Mouse (Mus musculus) adrenal gland (tissue): ENCODE measurements around the gene Vmn1r200.
"Not testable (repeated sequence)": the region's sequence is repeated elsewhere in the genome, so short reads cannot be mapped to it uniquely, and the experiment has no call there.

Experiments used
- intact Hi-C: fragments of 180-260 bp; cut with DNase I; formaldehyde crosslinking; loops from one replicate; pipeline ENCODE4 v1.15.1; 2025
- long read RNA-seq, 2 experiments: library from polyadenylated mRNA; unstranded; transcript quantifications; one replicate each; pipeline ENCODE4 v2.0.0; 2020; ENCODE audit warnings: borderline replicate concordance in 1 of 2; ENCODE audit not compliant: insufficient replicate concordance in 1 of 2

Vmn1r200 gene
- long read RNA-seq, experiment 1, result 0 reads
- long read RNA-seq, experiment 2, result 0 reads

DNA sequence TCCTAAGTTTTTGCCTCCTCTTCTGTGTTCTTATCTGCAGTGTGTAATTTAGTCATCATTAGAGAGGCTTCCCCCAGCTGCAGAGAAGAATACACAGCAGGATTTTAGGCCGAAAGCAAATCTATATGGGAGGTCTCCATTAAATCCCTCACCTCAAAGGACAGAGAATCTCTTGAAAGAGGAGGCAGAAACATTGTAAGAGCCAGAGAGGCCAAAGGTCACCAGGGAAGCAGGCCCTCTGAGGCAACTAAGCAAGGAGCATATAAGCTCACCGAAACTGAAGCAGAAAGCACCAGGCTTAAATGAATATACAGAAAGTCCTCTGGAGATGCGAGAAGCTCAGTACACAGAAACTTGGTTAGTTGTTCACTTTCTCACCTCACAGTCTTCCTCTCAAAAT is at the start of gene Vmn1r200:
Vmn1r200 (plus strand) TSS at position 301 of the 400 bp plus-strand sequence.
- intact Hi-C loops, result no loop called here

DNA sequence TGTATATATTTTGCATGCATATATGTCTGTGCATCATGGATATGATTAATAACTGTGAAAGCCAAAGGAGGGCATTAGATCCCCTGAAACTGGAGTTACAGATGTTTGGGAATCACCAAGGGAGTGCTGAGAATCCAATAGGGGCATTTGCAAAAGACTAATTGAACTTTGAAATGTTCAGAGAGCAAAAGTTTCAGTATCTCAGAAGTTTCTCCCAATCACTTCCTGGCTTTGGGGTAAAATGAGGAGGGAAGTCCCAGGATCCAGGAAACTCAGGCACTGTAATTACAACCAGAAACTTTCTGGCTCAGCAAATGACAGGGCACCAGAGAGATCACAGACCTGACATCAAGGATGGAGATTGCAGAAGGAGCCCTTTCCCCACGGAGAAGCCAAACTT is 40.1 kb upstream of the Vmn1r200 start, which contains the start of gene Vmn1r198:
Vmn1r198 (plus strand) TSS at position 301 of the 400 bp plus-strand sequence.
- intact Hi-C loops, result no loop called here

DNA sequence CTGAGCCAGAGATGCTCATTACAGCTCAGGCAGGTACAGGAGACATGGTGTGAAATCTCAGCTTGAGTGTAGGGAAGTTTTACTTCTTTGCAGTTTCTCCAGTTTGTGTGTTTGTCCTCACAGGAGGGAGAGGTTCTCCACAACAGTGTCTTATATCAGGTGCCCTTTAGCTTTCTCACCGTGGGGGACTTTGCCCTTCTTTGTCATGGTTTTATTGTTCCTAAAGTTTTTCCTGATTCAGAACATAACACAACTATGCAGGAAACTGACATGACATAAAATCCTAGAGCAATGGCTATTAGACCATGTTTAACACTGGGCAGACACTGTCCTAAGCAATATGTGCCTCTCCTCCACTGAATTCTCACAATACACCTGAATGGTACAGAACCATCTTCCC is 39.4 kb upstream of the Vmn1r200 start:
- intact Hi-C loops, result no loop called here

DNA sequence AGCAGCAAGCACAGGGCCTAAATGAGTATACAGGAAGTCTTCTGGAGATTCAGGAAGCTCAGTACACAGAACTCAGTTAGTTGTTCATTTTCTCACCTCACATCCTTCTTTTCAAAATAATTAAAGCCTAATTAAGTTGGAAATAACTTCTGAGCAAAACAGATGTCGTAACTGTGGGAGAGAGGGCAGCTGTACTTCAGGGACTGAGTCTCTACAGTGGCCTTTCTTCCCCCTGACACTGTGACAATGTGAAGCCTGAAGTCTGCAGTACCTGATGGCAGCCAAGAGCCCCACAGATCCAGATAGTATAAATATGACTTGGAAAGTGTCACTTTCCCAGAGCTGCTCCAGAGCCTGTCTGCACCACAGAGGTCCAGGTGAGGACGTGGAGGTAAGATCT is 10.7 kb upstream of the Vmn1r200 start, which contains the start of gene Vmn1r199:
Vmn1r199 (plus strand) TSS at position 301 of the 400 bp plus-strand sequence.
- intact Hi-C loops, result no loop called here

DNA sequence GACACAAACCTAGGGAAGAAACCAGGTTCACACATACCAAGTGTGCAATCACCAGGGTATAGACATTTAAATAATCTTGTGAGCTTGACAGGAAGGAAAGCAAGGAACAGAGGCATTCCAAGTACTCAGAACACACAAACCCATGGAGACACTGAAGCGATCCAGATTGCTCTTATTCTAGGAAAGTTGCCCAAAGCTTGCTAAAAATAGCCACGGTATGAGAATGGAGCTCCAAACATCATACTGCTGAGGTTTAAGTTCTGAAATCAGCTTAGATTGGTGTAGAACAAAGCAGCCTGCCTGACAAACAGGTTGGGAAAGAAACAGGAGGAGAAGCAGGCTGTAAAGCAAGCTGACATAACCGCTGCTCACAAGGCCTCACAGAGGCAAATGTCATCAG is 9.0 kb upstream of the Vmn1r200 start:
- intact Hi-C loops, result not testable (repeated sequence)

DNA sequence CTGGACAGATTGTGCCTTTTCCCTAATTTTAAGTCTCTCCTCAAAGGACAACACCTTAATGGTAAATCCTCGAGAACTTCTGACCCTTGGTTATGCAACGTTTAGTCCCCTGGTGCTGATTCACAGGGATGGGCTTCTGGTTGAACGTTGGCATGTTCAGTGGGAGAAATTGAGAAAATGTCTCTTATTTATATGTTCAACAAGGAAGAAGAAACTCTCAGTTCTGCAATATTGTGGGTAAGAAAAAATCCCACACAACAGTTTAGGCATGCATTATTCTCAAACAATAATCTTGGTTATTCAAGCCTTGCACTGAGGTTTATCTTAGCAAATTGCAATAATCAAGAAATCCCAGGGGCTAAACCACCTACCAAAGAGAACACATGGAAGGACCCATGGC is 6.8 kb upstream of the Vmn1r200 start:
- intact Hi-C loops, result no loop called here

DNA sequence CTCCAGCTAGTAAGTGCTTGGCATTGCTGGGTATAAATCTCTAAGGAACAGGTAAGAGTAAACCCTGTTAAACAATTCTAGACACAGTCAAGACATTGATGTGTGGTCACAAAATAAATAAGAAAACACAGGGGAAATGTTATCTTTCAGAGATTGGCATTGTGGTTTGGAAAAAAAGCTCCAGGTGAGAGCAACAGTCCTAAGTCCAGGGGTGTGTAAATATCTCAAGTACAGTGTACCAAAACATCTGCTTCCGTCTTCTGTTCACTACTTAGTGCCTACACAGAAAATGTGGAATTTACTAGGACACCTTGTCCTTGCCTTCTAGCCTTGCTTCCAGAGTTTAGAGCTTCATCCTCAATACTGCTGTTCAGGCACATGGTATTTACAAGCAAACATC is 3.1 kb upstream of the Vmn1r200 start:
- intact Hi-C loops, result no loop called here

DNA sequence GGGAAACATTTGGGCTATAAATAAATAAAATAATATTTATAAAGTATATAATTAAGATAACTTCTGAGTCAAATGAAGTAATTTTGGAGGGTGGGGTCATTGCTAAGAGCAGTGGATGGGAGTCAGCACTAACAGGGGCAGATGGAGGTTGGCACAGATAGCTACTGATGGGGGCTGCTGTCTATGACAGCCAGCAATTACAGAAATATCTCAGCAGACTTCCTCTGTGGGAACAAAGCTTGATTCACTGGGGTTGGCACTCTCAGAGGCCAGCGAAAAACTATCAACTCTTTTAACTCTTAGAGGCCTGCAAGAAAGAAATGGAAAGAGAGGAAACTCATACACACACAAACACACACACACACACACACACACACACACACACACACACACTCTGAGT is 12.8 kb downstream of the Vmn1r200 start:
- intact Hi-C loops, result no loop called here
